Mouse (Mus musculus) heart, postnatal 0 days (tissue): Measurements from ENCODE around the gene Ribc1. TPM values are rescaled to one million over a fixed set of nuclear protein-coding genes. Genes with fewer than 3 reads are reported as not detected.

ENCODE experiments used
- ATAC-seq: fragments of 200-750 bp; cut with Nextera tagmentation; 2 replicates; pipeline ENCODE4 v1.8.0; 2017; ENCODE audit warnings: low read depth, moderate number of reproducible peaks, moderate library complexity; ENCODE audit not compliant: insufficient read depth
- DNase-seq: peaks from one replicate; pipeline ENCODE4 v3.0.0-alpha.2; 2016; ENCODE audit warnings: low spot score
- H3K27ac ChIP-seq: fragments of 300-500 bp; sonication (generic); 2 replicates; pipeline ENCODE4 v1.5.1; 2014; ENCODE audit warnings: low read depth, mild to moderate bottlenecking
- H3K27me3 ChIP-seq: fragments of 300-500 bp; sonication (generic); 2 replicates; pipeline ENCODE4 v1.6.1; 2014; ENCODE audit warnings: low read length, mixed read lengths; ENCODE audit not compliant: control insufficient read depth, insufficient read depth
- H3K36me3 ChIP-seq: fragments of 300-500 bp; sonication (generic); replicated peaks from 2 replicates; pipeline ENCODE4 v1.6.1; 2014; ENCODE audit warnings: low read length, mixed read lengths; ENCODE audit not compliant: control insufficient read depth, insufficient read depth
- H3K4me1 ChIP-seq: fragments of 300-500 bp; sonication (generic); 2 replicates; pipeline ENCODE4 v1.6.1; 2014; ENCODE audit warnings: antibody characterized with exemption; ENCODE audit not compliant: control insufficient read depth, insufficient read depth
- H3K4me2 ChIP-seq: fragments of 300-500 bp; sonication (generic); 2 replicates; pipeline ENCODE4 v1.6.1; 2014; ENCODE audit warnings: low read depth, mild to moderate bottlenecking, low read length, moderate library complexity
- H3K4me3 ChIP-seq: fragments of 300-500 bp; sonication (generic); 2 replicates; pipeline ENCODE4 v1.5.1; 2014; ENCODE audit warnings: low read depth, low read length
- H3K9ac ChIP-seq: fragments of 300-500 bp; sonication (generic); replicated peaks from 2 replicates; pipeline ENCODE4 v1.6.1; 2014; ENCODE audit warnings: low read depth, low read length, mixed read lengths
- H3K9me3 ChIP-seq: fragments of 300-500 bp; sonication (generic); replicated peaks from 2 replicates; pipeline ENCODE4 v1.6.1; 2016; ENCODE audit warnings: low read length; ENCODE audit not compliant: control insufficient read depth
- CTCF ChIP-seq: IDR thresholded peaks from 2 replicates; pipeline ENCODE4 v1.5.1; 2016; ENCODE audit warnings: antibody characterized with exemption, control low read depth, low read depth
- EP300 ChIP-seq: IDR thresholded peaks from 2 replicates; pipeline ENCODE4 v1.6.1; 2016; ENCODE audit warnings: antibody characterized with exemption, low read depth
- WGBS: fragments of 180-500 bp; shearing (Covaris S2); extraction: QIAGEN DNeasy Blood & Tissue Kit; methylation state at CpG from one replicate; pipeline ENCODE4 v1.1.7; 2014; 5-methylcytosine and 5-hydroxymethylcytosine counted together
- polyA plus RNA-seq: library from polyadenylated mRNA; unstranded; fragments of >200 nt; fragmentation: Nextera tagmentation; extraction: Ambion mirVana; gene quantifications from 2 replicates; pipeline ENCODE4 v1.2.1, GENCODE M21; 2015
- total RNA-seq: library from RNA; depleted of rRNA; stranded (reverse); fragments of >200 nt; gene quantifications from 2 replicates; pipeline ENCODE4 v1.2.3, GENCODE M21; 2014; ENCODE audit warnings: low replicate concordance

Gene Ribc1
- total and polyA plus RNA-seq, 2 experiments from 2014 or later: 1.4 to 2.3 TPM

DNA sequence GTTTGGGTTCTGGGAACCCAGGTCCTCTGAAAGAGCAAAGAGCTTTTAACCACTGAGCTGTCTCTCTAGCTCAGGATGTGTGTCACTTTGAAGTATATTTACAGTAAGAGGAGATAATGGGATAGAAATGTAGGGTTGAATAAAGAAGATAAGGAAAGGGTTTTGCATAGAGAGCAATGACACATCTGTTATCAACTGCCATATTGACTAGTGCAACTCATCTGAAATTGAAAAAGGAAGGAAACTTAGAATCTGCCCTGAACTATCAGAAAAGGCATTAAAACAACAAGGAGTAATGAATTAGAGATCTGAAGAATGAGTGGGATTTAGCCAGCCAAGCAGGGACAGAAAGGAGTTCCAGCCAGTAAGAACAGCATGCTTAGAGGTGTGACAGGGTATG, 23.8 kb upstream of the Ribc1 start:
- peaks cover 27% of the 10 kb centered on the region for H3K36me3 ChIP-seq
- no peak overlapping the region for H3K4me3 ChIP-seq
- H3K9me3 ChIP-seq: no peaks in the 10 kb centered on the region
- no peak for DNase-seq
- no peaks in the 10 kb centered on the region for H3K4me1 ChIP-seq
- no peaks in the 10 kb centered on the region for H3K27me3 ChIP-seq
- no peak overlapping the region for H3K27ac ChIP-seq
- H3K9ac ChIP-seq: no peak overlapping the region
- TF ChIP-seq EP300: no peak
- TF ChIP-seq CTCF: no peak
- no peak overlapping the region for H3K4me2 ChIP-seq
- no peak for ATAC-seq

DNA sequence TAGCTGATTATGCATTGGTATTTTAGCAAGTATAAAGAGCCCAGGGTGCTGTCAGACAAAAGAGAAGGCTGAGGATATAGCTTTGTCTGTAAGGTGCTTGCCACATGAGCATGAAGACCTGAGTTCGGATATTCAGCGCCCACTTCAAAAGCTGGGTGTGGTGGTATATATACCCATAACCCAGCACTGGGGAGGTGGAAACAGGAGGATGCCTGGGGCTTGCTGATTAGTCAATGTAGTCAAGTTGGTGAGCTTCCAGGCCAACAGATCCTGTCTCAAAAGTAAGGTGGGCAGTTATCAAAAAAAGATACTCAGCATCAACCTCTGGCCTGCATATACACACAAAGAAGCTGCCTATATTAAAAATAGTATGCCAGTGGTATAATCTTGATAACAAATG, 3.2 kb upstream of the Ribc1 start:
- Histone ChIP-seq H3K9me3 (no peaks in the 10 kb centered on the region), H3K4me3 (no peak overlapping the region), H3K4me2 (no peak overlapping the region), H3K4me1 (peaks cover 4% of the 10 kb centered on the region; the same call in 1 of the 2 replicates), H3K27ac (no peak overlapping the region), H3K36me3 (0 out of 2 replicates have a peak, but pooled peaks cover 6% of the 10 kb centered on the region), H3K9ac (no peak overlapping the region), H3K27me3 (0 out of 2 replicates have a peak, but pooled peaks cover 3% of the 10 kb centered on the region)
- no peak for DNase-seq
- no peak for ATAC-seq
- WGBS: 79% methylated on average over 2 of the region's 2 CpGs
- TF ChIP-seq CTCF (no peak), EP300 (no peak)

DNA sequence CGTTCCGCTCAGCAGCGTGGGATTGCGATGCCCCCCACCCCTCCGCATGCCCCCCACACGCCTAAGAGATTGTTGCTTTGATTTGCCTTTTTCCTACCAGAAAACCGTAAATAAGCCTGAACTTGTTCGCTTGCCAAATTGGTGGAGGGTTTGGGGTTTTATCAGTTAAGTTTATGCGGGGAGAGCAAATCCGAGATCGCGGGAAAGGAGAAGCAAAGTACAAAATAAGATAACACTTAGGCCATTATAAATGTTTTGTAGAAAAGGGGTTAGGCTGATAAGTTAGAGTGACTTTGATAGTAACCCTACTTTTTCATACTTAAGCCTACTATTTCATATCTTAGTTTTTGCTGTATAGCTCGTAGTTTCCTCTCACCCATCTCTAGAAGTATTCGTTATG, 1.1 kb upstream of the Ribc1 start:
- WGBS: 18% methylated on average over 14 of the region's 14 CpGs
- TF ChIP-seq CTCF (no peak), EP300 (no peak)
- Histone ChIP-seq H3K36me3 (no peaks in the 10 kb centered on the region), H3K27me3 (0 out of 2 replicates have a peak, but pooled peaks cover 3% of the 10 kb centered on the region), H3K4me1 (peaks cover 4% of the 10 kb centered on the region; the same call in 1 of the 2 replicates), H3K4me2 (peak overlapping the region; percentile 67), H3K9ac (peak overlapping the region; percentile 57), H3K9me3 (no peaks in the 10 kb centered on the region), H3K4me3 (peak overlapping the region; percentile 56), H3K27ac (peak overlapping the region; percentile 91)
- DNase-seq (no peak), ATAC-seq (no peak)

DNA sequence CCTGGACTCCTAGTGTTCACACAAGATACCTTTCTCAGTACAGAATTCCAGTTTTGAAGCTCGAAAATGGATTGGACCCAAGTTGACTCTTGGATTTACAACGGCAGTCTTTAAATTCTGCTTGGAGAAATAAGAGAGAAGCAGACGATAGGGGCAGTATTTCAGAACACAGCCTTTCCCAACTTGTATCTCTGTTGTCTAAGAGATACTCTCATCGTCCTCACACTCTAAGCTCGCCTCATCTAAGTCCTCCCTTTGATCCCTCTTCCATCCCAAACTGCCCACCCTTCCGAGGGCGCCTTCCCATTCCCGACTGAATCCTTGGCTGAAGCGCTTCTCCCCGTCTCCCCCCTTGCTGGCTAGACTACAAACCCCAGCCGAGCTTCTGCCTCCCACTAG, 344 bp downstream of the Ribc1 start:
- no peak for ATAC-seq
- no peak for TF ChIP-seq CTCF
- TF ChIP-seq EP300: no peak
- WGBS: 27% methylated on average over 11 of the region's 11 CpGs

DNA sequence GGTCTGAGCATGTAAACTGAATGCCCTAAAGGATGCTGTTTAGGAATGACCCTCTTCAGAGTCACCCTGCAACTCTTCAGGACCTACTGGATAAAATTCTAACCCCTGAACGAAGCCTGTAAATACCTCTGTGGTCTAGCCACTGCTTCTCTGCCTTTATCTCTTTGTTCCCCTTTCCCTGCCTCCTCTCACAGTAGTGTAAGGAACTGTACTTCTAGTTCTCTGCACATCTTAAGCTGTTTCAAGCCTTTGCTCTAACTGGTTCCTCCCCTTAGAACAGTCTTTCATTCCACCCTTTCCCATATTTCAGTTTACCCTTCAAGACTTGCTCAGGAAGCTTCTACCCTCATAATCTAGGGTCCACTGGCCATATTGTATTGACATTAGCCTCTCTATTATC, 8.2 kb downstream of the Ribc1 start:
- H3K9me3 ChIP-seq: no peaks in the 10 kb centered on the region
- H3K4me3 ChIP-seq: no peak overlapping the region
- no peaks in the 10 kb centered on the region for H3K4me1 ChIP-seq
- H3K27me3 ChIP-seq: no peaks in the 10 kb centered on the region
- ATAC-seq (no peak), DNase-seq (no peak)
- H3K9ac ChIP-seq: no peak overlapping the region
- no peaks in the 10 kb centered on the region for H3K36me3 ChIP-seq
- H3K4me2 ChIP-seq: no peak overlapping the region
- WGBS: 67% methylated on average over 1 of the region's 1 CpGs
- no peak for TF ChIP-seq EP300
- TF ChIP-seq CTCF: no peak
- no peak overlapping the region for H3K27ac ChIP-seq

More for the DNA sequence above, 344 bp downstream of the Ribc1 start:
- no peaks in the 10 kb centered on the region for H3K36me3 ChIP-seq
- no peaks in the 10 kb centered on the region for H3K9me3 ChIP-seq
- H3K27me3 ChIP-seq: 0 out of 2 replicates have a peak, but pooled peaks cover 3% of the 10 kb centered on the region
- H3K27ac ChIP-seq: peak overlapping the region; percentile 79
- peak overlapping the region; percentile 56 for H3K4me3 ChIP-seq
- no peak for DNase-seq
- peak overlapping the region; percentile 71 for H3K4me2 ChIP-seq
- peaks cover 4% of the 10 kb centered on the region; the same call in 1 of the 2 replicates for H3K4me1 ChIP-seq
- peak overlapping the region; percentile 37 for H3K9ac ChIP-seq

DNA sequence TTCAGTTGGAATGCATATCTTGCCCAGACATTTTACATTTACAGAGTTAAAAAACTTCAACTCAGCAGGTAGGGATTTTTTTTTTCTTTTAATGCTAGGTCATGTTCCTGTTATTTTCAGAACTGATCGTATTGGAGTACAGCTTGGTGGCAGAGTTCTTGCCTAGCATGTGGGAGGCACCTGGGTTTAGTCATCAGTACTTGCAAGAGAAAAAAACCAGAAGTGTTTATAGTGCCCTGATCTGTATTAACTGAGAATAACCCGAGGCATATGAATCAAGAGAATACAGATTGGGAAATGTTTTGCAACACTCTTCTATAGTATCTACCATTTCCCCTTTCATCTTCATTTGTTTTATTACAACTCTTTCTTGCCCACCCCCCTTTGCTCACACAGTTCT, 13.2 kb downstream of the Ribc1 start:
- Histone ChIP-seq H3K27ac (no peak overlapping the region), H3K36me3 (no peaks in the 10 kb centered on the region), H3K4me3 (no peak overlapping the region), H3K4me2 (peak overlapping the region; percentile 81), H3K27me3 (peaks cover 5% of the 10 kb centered on the region; the same call in 1 of the 2 replicates), H3K9ac (no peak overlapping the region), H3K9me3 (no peaks in the 10 kb centered on the region), H3K4me1 (no peaks in the 10 kb centered on the region)
- no peak for DNase-seq
- no peak for ATAC-seq
- no peak for TF ChIP-seq CTCF
- TF ChIP-seq EP300: no peak
- WGBS: 46% methylated on average over 2 of the region's 2 CpGs
